Mouse (Mus musculus): ENCODE data around the gene Sdhaf1. TPM values are rescaled to one million over a fixed set of nuclear protein-coding genes. Genes with fewer than 3 reads are reported as not detected.

Gene Sdhaf1
- polyA plus RNA-seq, 1 experiment from 2014 or later, result 20.0 TPM

DNA sequence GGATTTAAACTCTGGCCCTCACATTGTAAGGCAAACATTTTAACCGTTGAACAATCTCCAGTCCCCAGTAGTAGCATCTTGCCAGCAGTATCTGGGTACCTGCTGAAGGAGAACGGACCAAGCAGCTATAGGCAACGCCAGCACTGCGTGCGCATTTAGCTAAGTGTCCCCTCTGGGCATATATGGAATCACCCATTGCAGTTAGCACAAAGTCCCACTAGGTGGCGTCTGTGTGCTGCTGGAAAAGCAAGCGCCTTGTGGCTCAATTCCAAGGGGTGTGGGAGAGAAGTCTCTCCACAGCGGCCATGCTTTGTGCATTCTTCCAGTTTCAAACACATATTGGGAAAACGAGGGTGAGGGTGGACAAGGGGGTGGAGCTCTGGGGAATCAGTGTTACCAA, 12.7 kb upstream of the Sdhaf1 start:
- WGBS, result 2% methylated on average over 9 of the region's 9 CpGs
- Histone ChIP-seq H3K27me3 (replicated peaks; ENCODE audit: insufficient read depth, low read length) (no peaks in the 10 kb centered on the region), H3K4me1 (ENCODE audit: insufficient read depth, low read depth, low read length) (peaks cover 14% of the 10 kb centered on the region), H3K36me3 (ENCODE audit: insufficient read depth, low read length) (no peaks in the 10 kb centered on the region), H3K27ac (ENCODE audit: low read length) (no peak overlapping the region), H3K4me2 (replicated peaks; ENCODE audit: low read depth, low read length) (no peak overlapping the region), H3K9me3 (ENCODE audit: low read length) (no peaks in the 10 kb centered on the region), H3K4me3 (ENCODE audit: low read depth, low read length) (no peak overlapping the region), H3K9ac (replicated peaks; ENCODE audit: low read depth) (no peak overlapping the region)
- peak; percentile 95 for DNase-seq (ENCODE audit: low spot score)
- peak; percentile 43 for ATAC-seq
- TF ChIP-seq CTCF (IDR thresholded peaks at IDR 0.05) (peak; percentile 99), EP300 (IDR thresholded peaks at IDR 0.05) (no peak)

DNA sequence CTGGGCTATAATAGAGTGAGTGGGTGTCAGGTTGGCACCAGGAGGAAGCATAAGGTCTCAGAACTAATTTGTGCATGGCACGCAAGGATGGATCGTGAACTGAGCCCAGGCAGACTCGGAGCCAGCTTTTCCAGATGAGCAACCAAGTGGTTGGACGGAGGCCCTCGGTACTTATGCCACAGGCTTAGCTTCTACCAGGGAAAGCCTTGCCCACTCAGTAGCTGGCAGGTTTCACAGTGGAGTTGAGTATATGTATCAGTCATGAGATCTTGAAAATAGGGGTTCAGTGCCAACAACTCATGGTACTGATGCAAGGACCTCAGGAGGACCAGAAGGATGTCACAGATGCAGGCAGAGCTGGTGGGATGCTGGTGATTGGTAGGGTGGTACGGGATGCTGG, 12.0 kb upstream of the Sdhaf1 start:
- DNase-seq (ENCODE audit: low spot score) (no peak), ATAC-seq (no peak)
- Histone ChIP-seq H3K4me1 (ENCODE audit: insufficient read depth, low read depth, low read length) (peaks cover 14% of the 10 kb centered on the region), H3K9ac (replicated peaks; ENCODE audit: low read depth) (no peak overlapping the region), H3K27ac (ENCODE audit: low read length) (no peak overlapping the region), H3K4me2 (replicated peaks; ENCODE audit: low read depth, low read length) (no peak overlapping the region), H3K9me3 (ENCODE audit: low read length) (no peaks in the 10 kb centered on the region), H3K27me3 (replicated peaks; ENCODE audit: insufficient read depth, low read length) (no peaks in the 10 kb centered on the region), H3K36me3 (ENCODE audit: insufficient read depth, low read length) (no peaks in the 10 kb centered on the region), H3K4me3 (ENCODE audit: low read depth, low read length) (no peak overlapping the region)
- WGBS, result 76% methylated on average over 6 of the region's 6 CpGs
- TF ChIP-seq EP300 (IDR thresholded peaks at IDR 0.05) (no peak), CTCF (IDR thresholded peaks at IDR 0.05) (no peak)

DNA sequence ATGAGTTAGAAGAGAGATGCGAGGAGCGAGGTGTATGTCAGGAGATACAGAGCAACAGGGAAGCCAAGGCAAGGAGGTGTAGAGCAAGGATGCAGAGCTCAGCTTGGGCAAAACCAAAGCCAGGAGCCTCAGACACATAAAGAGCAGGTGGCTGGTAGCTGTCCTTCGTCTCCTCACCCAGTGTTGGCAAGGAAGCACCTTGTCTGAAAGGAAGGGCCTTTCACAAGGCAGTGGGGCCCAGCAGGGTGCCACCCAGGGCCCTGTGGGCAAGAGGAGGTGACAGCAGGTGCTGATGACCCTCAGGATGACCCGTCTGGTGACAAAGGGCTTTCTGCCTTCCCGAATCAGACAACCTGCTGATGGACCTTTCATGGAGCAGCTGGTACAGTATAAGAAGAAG, 10.9 kb upstream of the Sdhaf1 start:
- Histone ChIP-seq H3K4me1 (ENCODE audit: insufficient read depth, low read depth, low read length) (peaks cover 14% of the 10 kb centered on the region), H3K4me2 (replicated peaks; ENCODE audit: low read depth, low read length) (no peak overlapping the region), H3K27me3 (replicated peaks; ENCODE audit: insufficient read depth, low read length) (no peaks in the 10 kb centered on the region), H3K27ac (ENCODE audit: low read length) (no peak overlapping the region), H3K9ac (replicated peaks; ENCODE audit: low read depth) (no peak overlapping the region), H3K9me3 (ENCODE audit: low read length) (no peaks in the 10 kb centered on the region), H3K4me3 (ENCODE audit: low read depth, low read length) (no peak overlapping the region), H3K36me3 (ENCODE audit: insufficient read depth, low read length) (no peaks in the 10 kb centered on the region)
- ATAC-seq (no peak), DNase-seq (ENCODE audit: low spot score) (no peak)
- 66% methylated on average over 5 of the region's 5 CpGs for WGBS
- TF ChIP-seq CTCF (IDR thresholded peaks at IDR 0.05) (no peak), EP300 (IDR thresholded peaks at IDR 0.05) (no peak)

DNA sequence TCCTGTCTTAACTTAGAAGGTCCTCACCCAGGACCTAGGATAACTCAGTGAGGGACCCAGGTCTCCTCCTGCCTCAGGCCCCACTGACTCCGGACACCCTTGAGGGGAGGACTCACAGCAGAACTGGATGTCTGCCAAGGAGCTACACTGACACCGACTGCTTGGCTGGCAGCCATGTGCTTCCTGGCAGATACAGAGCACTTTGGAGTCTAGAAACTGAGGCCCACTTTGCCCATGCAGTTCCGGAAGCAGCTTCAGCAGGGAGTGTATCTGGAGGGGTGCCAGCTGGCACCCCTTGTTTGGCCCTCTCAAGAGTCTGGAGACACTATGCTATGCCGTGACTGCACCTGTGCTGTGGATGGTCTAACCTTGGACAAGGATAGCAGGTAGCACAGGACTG, 9.7 kb upstream of the Sdhaf1 start:
- no peak overlapping the region for H3K27ac ChIP-seq (ENCODE audit: low read length)
- WGBS, result 2% methylated on average over 4 of the region's 4 CpGs
- H3K4me2 ChIP-seq (replicated peaks; ENCODE audit: low read depth, low read length), result no peak overlapping the region
- peaks cover 14% of the 10 kb centered on the region for H3K4me1 ChIP-seq (ENCODE audit: insufficient read depth, low read depth, low read length)
- no peaks in the 10 kb centered on the region for H3K9me3 ChIP-seq (ENCODE audit: low read length)
- no peaks in the 10 kb centered on the region for H3K27me3 ChIP-seq (replicated peaks; ENCODE audit: insufficient read depth, low read length)
- H3K36me3 ChIP-seq (ENCODE audit: insufficient read depth, low read length), result no peaks in the 10 kb centered on the region
- ATAC-seq (peak; percentile 35), DNase-seq (ENCODE audit: low spot score) (peak; percentile 81)
- TF ChIP-seq EP300 (IDR thresholded peaks at IDR 0.05), result no peak
- TF ChIP-seq CTCF (IDR thresholded peaks at IDR 0.05), result no peak
- H3K4me3 ChIP-seq (ENCODE audit: low read depth, low read length), result no peak overlapping the region
- H3K9ac ChIP-seq (replicated peaks; ENCODE audit: low read depth), result no peak overlapping the region

DNA sequence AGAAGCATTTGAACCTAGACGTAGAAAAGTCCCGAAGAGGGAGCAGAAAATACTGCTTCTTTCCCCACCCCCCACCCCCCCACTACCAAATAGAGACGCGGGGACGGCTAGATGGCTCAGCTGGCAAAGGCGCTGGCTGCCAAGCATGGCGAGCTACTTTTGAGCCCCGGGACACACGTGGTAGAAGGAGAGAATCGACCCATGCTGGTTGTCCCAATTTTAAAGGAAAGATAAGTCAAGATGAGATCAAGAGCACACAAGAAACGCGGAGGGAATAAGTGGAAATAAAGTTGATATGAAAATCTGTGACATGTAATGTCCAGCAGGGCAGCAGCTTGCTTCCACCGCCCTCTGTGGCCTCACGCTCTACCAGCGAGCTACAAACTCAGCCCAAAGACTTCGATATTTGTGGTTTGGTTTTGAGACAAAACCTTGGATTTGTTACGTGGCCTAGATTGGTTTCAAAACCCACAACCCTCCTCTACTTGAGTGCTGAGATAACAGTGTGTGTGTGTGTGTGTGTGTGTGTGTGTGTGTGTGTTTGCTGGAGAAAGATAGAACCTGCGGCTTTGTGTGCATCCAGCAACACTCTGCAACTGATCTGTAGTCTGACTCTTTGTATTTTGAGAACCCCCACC, 9.0 kb upstream of the Sdhaf1 start:
- no peak for DNase-seq (ENCODE audit: low spot score)
- ATAC-seq, result no peak
- no peak overlapping the region for H3K27ac ChIP-seq (ENCODE audit: low read length)
- no peak overlapping the region for H3K9ac ChIP-seq (replicated peaks; ENCODE audit: low read depth)
- H3K36me3 ChIP-seq (ENCODE audit: insufficient read depth, low read length), result no peaks in the 10 kb centered on the region
- no peaks in the 10 kb centered on the region for H3K27me3 ChIP-seq (replicated peaks; ENCODE audit: insufficient read depth, low read length)
- no peak overlapping the region for H3K4me3 ChIP-seq (ENCODE audit: low read depth, low read length)
- 50% methylated on average over 18 of the region's 18 CpGs for WGBS
- H3K4me1 ChIP-seq (ENCODE audit: insufficient read depth, low read depth, low read length), result peaks cover 14% of the 10 kb centered on the region
- TF ChIP-seq EP300 (IDR thresholded peaks at IDR 0.05), result no peak
- no peak for TF ChIP-seq CTCF (IDR thresholded peaks at IDR 0.05)
- no peaks in the 10 kb centered on the region for H3K9me3 ChIP-seq (ENCODE audit: low read length)
- H3K4me2 ChIP-seq (replicated peaks; ENCODE audit: low read depth, low read length), result no peak overlapping the region

DNA sequence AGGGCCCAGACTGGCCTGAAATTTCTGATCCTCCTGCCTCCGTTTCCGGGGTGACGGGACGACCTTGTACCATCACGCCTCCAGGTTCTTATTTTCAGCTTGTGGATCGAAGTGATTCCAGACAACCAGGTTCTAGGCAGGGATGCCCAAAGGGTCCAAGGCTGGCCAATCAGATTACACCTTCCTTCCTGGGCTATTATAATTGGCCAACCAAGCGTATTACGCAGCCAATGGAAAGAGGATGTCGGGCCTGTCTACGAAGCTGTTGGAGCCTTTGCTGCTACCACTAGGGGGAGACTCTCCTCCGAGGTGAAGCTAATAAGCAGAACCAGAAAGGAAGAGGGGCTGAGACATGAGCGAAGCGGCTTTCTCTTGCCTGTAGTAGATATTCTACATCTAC, 8.2 kb upstream of the Sdhaf1 start:
- H3K27me3 ChIP-seq (replicated peaks; ENCODE audit: insufficient read depth, low read length), result no peaks in the 10 kb centered on the region
- H3K4me3 ChIP-seq (ENCODE audit: low read depth, low read length), result no peak overlapping the region
- DNase-seq (ENCODE audit: low spot score), result peak; percentile 92
- no peak overlapping the region for H3K9ac ChIP-seq (replicated peaks; ENCODE audit: low read depth)
- WGBS, result 13% methylated on average over 13 of the region's 13 CpGs
- no peak for TF ChIP-seq EP300 (IDR thresholded peaks at IDR 0.05)
- TF ChIP-seq CTCF (IDR thresholded peaks at IDR 0.05), result peak; percentile 91
- no peak overlapping the region for H3K27ac ChIP-seq (ENCODE audit: low read length)
- peak; percentile 81 for ATAC-seq
- H3K36me3 ChIP-seq (ENCODE audit: insufficient read depth, low read length), result no peaks in the 10 kb centered on the region
- H3K4me2 ChIP-seq (replicated peaks; ENCODE audit: low read depth, low read length), result no peak overlapping the region
- no peaks in the 10 kb centered on the region for H3K9me3 ChIP-seq (ENCODE audit: low read length)
- H3K4me1 ChIP-seq (ENCODE audit: insufficient read depth, low read depth, low read length), result peaks cover 14% of the 10 kb centered on the region

DNA sequence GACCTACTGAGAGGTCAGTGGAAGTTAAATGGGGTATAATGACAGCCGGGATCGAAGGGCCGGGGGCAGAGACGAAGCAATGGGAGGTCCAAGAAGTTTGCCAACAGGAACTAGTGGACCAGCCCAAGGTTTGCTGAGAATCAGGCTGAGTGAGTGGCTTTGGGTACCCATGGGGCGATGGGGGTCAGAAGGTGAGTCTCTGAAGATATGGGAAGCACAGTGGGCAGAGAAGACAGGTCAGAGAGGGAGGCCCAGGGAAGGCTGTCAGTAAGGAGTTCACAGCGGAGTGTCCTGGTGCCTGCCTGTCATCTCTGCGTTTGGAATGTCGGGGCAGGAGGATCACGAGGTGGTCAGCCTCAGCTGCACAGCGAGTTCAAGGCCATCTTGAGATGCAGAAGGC, 4.7 kb upstream of the Sdhaf1 start:
- Histone ChIP-seq H3K27me3 (replicated peaks; ENCODE audit: insufficient read depth, low read length) (no peaks in the 10 kb centered on the region), H3K9ac (replicated peaks; ENCODE audit: low read depth) (no peak overlapping the region), H3K4me3 (ENCODE audit: low read depth, low read length) (no peak overlapping the region), H3K4me2 (replicated peaks; ENCODE audit: low read depth, low read length) (no peak overlapping the region), H3K27ac (ENCODE audit: low read length) (no peak overlapping the region), H3K9me3 (ENCODE audit: low read length) (no peaks in the 10 kb centered on the region; the same call in 1 of the 2 replicates), H3K36me3 (ENCODE audit: insufficient read depth, low read length) (no peaks in the 10 kb centered on the region), H3K4me1 (ENCODE audit: insufficient read depth, low read depth, low read length) (peaks cover 10% of the 10 kb centered on the region)
- no peak for TF ChIP-seq EP300 (IDR thresholded peaks at IDR 0.05)
- TF ChIP-seq CTCF (IDR thresholded peaks at IDR 0.05), result no peak
- DNase-seq (ENCODE audit: low spot score) (no peak), ATAC-seq (no peak)
- 56% methylated on average over 10 of the region's 10 CpGs for WGBS
